In the genomic region with DNA sequence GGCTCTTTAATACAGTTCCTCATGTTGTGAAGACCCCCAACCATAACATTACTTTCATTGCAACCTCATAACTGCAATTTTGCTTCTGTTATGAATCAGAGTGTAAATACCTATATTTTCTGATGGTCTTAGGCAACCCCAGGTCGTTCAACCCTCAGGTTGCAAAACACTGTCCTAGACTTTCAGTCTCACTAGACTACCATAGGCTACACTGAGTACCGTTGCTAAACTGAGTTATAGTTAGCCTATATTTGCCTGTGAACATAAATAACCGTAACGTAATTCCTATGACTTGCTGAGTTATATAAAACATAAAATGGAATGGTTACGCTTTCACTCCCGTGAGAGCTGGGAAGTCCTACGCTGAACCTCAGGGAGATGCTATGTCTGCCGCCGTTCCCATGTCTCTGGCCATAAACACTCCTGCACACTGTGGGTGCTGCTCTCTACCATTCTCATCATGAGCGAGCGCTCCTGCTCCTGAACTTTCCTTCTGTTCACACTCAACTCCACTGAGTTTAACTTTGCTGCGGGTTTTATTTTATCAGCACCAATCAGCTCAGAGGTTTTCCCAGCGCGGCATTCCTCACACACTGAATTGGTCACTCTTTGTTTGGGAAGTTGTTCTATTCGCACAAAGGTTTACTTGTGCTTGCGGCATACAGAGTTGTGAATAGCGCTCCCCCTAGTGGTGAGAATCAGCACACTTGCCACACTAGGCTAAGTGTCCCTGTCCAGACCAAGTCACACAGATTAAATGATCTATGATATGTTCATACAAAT, we compare ENCODE assay signal across 7 mouse cellular contexts. TPM values are rescaled to one million over a fixed set of nuclear protein-coding genes. Genes with fewer than 3 reads are reported as not detected.
DNase-seq lines count a peak whose midpoint lies in the region; ATAC-seq lines count a peak whose summit lies in the region.

No protein-coding gene starts in this region.

- H3K9me3 ChIP-seq in forebrain, embryonic 16.5 days (ENCODE audit: control insufficient read depth, low read length): no peaks in the 10 kb centered on the region
- no peaks in the 10 kb centered on the region for H3K9me3 ChIP-seq in hindbrain, embryonic 10.5 days

- H3K27me3 ChIP-seq in forebrain, embryonic 16.5 days (replicated peaks; ENCODE audit: control insufficient read depth, insufficient read depth, low read length): no peaks in the 10 kb centered on the region
- no peaks in the 10 kb centered on the region for H3K27me3 ChIP-seq in hindbrain, embryonic 10.5 days (ENCODE audit: insufficient read depth, poor library complexity, severe bottlenecking)

- H3K9ac ChIP-seq in forebrain, embryonic 16.5 days (replicated peaks; ENCODE audit: low read depth, low read length): no peak overlapping the region

- H3K4me3 ChIP-seq in forebrain, embryonic 16.5 days (replicated peaks; ENCODE audit: low read length): 0 out of 2 replicates have a peak overlapping the region, but pooled peaks have one; percentile 9
- no peak overlapping the region for H3K4me3 ChIP-seq in hindbrain, embryonic 10.5 days

- peak; percentile 76 for DNase-seq in Muller cell, postnatal 12 days (ENCODE audit: inconsistent ontology term)
- DNase-seq in cerebellum, adult 18-20 months: peak; percentile 77
- peak; percentile 83 for DNase-seq in hindbrain, embryonic 10.5 days (ENCODE audit: low spot score)
- peak; percentile 76 for DNase-seq in layer of hippocampus, adult 9-11 months
- peak; percentile 82 for DNase-seq in lung, postnatal 10 days
- DNase-seq in right cerebral cortex, adult 2 months (ENCODE audit: low spot score in 2 of 2): peak; percentile 79 to 86

- H3K4me2 ChIP-seq in forebrain, embryonic 16.5 days (ENCODE audit: low read length): peak overlapping the region; percentile 27

- WGBS in forebrain, embryonic 16.5 days: 45% methylated on average over 17 of the region's 17 CpGs
- 58% methylated on average over 17 of the region's 17 CpGs for WGBS in hindbrain, embryonic 10.5 days

- peaks cover 3% of the 10 kb centered on the region; the same call in 1 of the 2 replicates for H3K36me3 ChIP-seq in forebrain, embryonic 16.5 days (ENCODE audit: control insufficient read depth, insufficient read depth)
- H3K36me3 ChIP-seq in hindbrain, embryonic 10.5 days: peaks cover 72% of the 10 kb centered on the region

- no peaks in the 10 kb centered on the region for H3K4me1 ChIP-seq in forebrain, embryonic 16.5 days (replicated peaks; ENCODE audit: control insufficient read depth, insufficient read depth, low read length)
- peaks cover 3% of the 10 kb centered on the region; the same call in 1 of the 2 replicates for H3K4me1 ChIP-seq in hindbrain, embryonic 10.5 days (replicated peaks)

- peak overlapping the region; percentile 52; the same call in 1 of the 2 replicates for H3K27ac ChIP-seq in forebrain, embryonic 16.5 days (ENCODE audit: low read length)
- H3K27ac ChIP-seq in hindbrain, embryonic 10.5 days: peak overlapping the region; percentile 87

- peak; percentile 94 for ATAC-seq in forebrain, embryonic 16.5 days

RNA-seq across cellular contexts. Expression of a gene that starts 13.4 kb away (rescaled TPM):
- 24.1 and 24.7 TPM in 2 replicates for polyA plus RNA-seq in forebrain, embryonic 16.5 days (2015; fragmentation: Nextera tagmentation; extraction: Ambion mirVana)
- polyA plus RNA-seq in hindbrain, embryonic 10.5 days (2016; fragmentation: Nextera tagmentation; extraction: Ambion mirVana): 18.4 TPM in 2 replicates

RNA-seq across cellular contexts. Expression of a gene that starts 19.2 kb away (rescaled TPM):
- polyA plus RNA-seq in forebrain, embryonic 16.5 days (2015; fragmentation: Nextera tagmentation; extraction: Ambion mirVana): 9.3 and 10.0 TPM in 2 replicates
- 6.1 and 6.6 TPM in 2 replicates for polyA plus RNA-seq in hindbrain, embryonic 10.5 days (2016; fragmentation: Nextera tagmentation; extraction: Ambion mirVana)
